Mouse (Mus musculus): ENCODE results near the gene Tln1. TPM values are rescaled to one million over a fixed set of nuclear protein-coding genes. Genes with fewer than 3 reads are reported as not detected.
"Not testable (repeated sequence)": the region's sequence is repeated elsewhere in the genome, so short reads cannot be mapped to it uniquely, and the experiment has no call there.

Gene Tln1
- polyA plus RNA-seq, 2 experiments: 30.1 to 39.7 TPM

DNA sequence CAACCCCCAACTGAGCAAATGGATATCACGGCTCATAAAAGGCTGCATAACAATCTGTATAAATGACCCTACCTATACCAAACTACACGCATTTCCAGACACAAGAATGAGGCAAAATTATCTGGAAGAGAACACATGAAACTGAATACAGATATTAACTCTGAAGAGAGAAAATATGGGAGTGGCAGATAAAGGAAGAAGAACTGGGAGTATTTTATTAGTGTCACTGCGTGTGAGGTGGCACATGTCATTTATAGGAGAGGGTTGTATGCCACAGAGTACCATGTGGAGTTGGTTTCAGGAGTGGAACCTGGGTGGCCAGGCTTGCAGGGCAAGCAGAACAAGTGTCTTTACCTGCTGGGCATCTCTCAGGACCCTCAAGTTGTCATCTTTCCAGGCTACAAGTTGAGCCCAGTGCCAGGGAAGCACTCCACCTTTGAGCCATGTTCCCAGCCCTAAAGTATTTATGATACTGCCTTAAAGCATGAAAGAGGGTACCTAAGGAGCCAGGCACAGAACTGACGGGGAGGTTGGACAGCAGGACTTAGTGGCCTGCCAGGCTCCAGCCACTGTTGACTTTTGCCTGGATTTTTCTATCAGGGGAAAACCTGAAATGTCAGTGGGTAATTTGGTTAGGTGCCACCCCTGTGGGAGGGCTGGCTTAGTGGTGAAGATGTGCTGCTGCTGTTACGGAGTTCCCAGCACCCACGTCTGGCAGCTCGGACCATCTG lies 36.3 kb upstream of the Tln1 start:
- H3K4me2 ChIP-seq (ENCODE audit: low read depth): peak overlapping the region; percentile 50
- H3K4me3 ChIP-seq (ENCODE audit: insufficient read depth in 1 of 2, low read depth in 2 of 2, low read length in 2 of 2): no peak overlapping the region
- H3K27me3 ChIP-seq (ENCODE audit: control insufficient read depth, insufficient read depth, low read length): no peaks in the 10 kb centered on the region
- TF ChIP-seq EP300 (IDR thresholded peaks at IDR 0.05; ENCODE audit: low read depth) (peak; percentile 18; the same call in 1 of the 2 replicates), CTCF (IDR thresholded peaks at IDR 0.05; ENCODE audit: low read depth) (no peak)
- H3K9me3 ChIP-seq (ENCODE audit: control insufficient read depth, low read length): no peaks in the 10 kb centered on the region
- H3K36me3 ChIP-seq (replicated peaks; ENCODE audit: control insufficient read depth, insufficient read depth, low read depth): no peaks in the 10 kb centered on the region
- peak overlapping the region; percentile 59 for H3K9ac ChIP-seq (replicated peaks)
- H3K4me1 ChIP-seq (replicated peaks; ENCODE audit: control insufficient read depth in 2 of 2, insufficient read depth in 2 of 2, low read length in 1 of 2): peaks cover 40 to 42% of the 10 kb centered on the region in 2 experiments
- peak overlapping the region; percentile 96 for H3K27ac ChIP-seq
- 41% methylated on average over 7 of the region's 7 CpGs for WGBS (ENCODE audit: insufficient replicate concordance)
- peak in 2 of 3 experiments; percentile 41 to 61 for DNase-seq (ENCODE audit: low read depth in 3 of 3, low spot score in 3 of 3)
- peak; percentile 77 for ATAC-seq (ENCODE audit: insufficient read depth)

DNA sequence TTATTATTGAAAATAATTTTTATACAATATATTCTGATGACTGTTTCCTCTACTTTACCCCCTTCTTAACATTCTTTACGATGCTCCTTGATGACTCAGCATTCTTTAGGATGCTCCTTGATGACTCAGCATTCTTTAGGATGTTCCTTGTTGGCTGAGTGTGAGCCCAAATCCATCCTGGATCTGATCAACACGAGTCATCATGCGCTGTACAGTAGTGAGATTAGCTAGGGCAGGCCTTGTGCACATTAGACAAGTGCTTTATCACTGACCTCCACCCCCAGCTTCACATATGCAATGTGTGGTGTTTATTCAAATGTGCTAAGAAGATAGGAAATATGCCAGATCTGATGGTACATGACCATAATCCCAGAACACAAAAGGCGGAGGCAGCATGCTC lies 35.7 kb upstream of the Tln1 start:
- peak; percentile 77 to 85 (median 81) for DNase-seq (ENCODE audit: low read depth in 3 of 3, low spot score in 3 of 3)

DNA sequence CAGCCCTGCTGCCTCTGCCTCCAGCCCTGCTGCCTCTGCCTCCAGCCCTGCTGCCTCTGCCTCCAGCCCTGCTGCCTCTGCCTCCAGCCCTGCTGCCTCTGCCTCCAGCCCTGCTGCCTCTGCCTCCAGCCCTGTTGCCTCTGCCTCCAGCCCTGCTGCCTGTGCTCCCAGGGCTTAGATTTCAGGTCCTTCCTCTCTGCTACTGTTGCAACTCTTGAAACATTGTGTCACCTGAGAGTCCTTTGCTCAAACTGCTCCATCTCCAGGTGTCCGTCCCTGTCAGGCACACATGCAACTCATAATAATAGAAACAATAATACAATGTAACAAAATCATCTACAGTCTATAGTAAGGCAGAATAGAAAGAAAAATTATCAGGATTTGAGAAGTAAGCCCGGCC lies 34.1 kb upstream of the Tln1 start:
- not testable (repeated sequence) for H3K27me3 ChIP-seq (ENCODE audit: control insufficient read depth, insufficient read depth, low read length); H3K9ac ChIP-seq (replicated peaks); DNase-seq (ENCODE audit: low read depth in 3 of 3, low spot score in 3 of 3); H3K4me2 ChIP-seq (ENCODE audit: low read depth); H3K36me3 ChIP-seq (replicated peaks; ENCODE audit: control insufficient read depth, insufficient read depth, low read depth); ATAC-seq (ENCODE audit: insufficient read depth); H3K27ac ChIP-seq; H3K9me3 ChIP-seq (ENCODE audit: control insufficient read depth, low read length); H3K4me3 ChIP-seq (ENCODE audit: insufficient read depth in 1 of 2, low read depth in 2 of 2, low read length in 2 of 2)
- 80% methylated on average over 2 of the region's 2 CpGs for WGBS (ENCODE audit: insufficient replicate concordance)
- H3K4me1 ChIP-seq (replicated peaks; ENCODE audit: control insufficient read depth in 2 of 2, insufficient read depth in 2 of 2, low read length in 1 of 2): peaks cover 37% of the 10 kb centered on the region in 2 experiments

More for the DNA sequence above, 35.7 kb upstream of the Tln1 start:
- H3K36me3 ChIP-seq (replicated peaks; ENCODE audit: control insufficient read depth, insufficient read depth, low read depth): no peaks in the 10 kb centered on the region
- H3K4me3 ChIP-seq (ENCODE audit: insufficient read depth in 1 of 2, low read depth in 2 of 2, low read length in 2 of 2): no peak overlapping the region
- TF ChIP-seq CTCF (IDR thresholded peaks at IDR 0.05; ENCODE audit: low read depth) (no peak), EP300 (IDR thresholded peaks at IDR 0.05; ENCODE audit: low read depth) (peak; percentile 97)
- H3K4me1 ChIP-seq (replicated peaks; ENCODE audit: control insufficient read depth in 2 of 2, insufficient read depth in 2 of 2, low read length in 1 of 2): peaks cover 37% of the 10 kb centered on the region in 2 experiments
- H3K9me3 ChIP-seq (ENCODE audit: control insufficient read depth, low read length): no peaks in the 10 kb centered on the region
- H3K27me3 ChIP-seq (ENCODE audit: control insufficient read depth, insufficient read depth, low read length): no peaks in the 10 kb centered on the region
- peak overlapping the region; percentile 50 for H3K4me2 ChIP-seq (ENCODE audit: low read depth)
- ATAC-seq (ENCODE audit: insufficient read depth): peak; percentile 97
- 18% methylated on average over 4 of the region's 4 CpGs for WGBS (ENCODE audit: insufficient replicate concordance)
- H3K27ac ChIP-seq: peak overlapping the region; percentile 96
- no peak overlapping the region; the same call in 1 of the 2 replicates for H3K9ac ChIP-seq (replicated peaks)

DNA sequence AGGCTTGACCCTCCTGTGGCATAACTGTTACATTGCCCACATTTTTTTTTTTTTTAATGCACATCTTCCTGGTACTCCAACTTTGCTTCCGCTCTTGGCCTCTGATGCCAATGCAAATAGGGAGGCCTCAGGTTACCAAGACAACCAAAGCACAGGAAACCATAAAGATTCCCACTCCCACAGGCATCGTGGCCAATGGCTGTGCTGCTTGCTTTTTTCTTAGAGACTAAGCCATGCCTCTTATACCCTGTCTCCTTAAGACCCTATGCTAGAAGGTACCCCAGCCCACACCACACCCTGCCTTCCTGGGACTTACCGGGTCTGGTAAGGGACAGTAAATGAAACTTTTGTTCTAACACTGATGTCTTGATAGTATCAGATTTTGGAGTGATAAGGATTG lies 31.0 kb upstream of the Tln1 start:
- Histone ChIP-seq H3K4me3 (ENCODE audit: insufficient read depth in 1 of 2, low read depth in 2 of 2, low read length in 2 of 2) (no peak overlapping the region), H3K36me3 (replicated peaks; ENCODE audit: control insufficient read depth, insufficient read depth, low read depth) (no peaks in the 10 kb centered on the region), H3K4me1 (replicated peaks; ENCODE audit: control insufficient read depth in 2 of 2, insufficient read depth in 2 of 2, low read length in 1 of 2) (peaks cover 19 to 20% of the 10 kb centered on the region in 2 experiments), H3K9me3 (ENCODE audit: control insufficient read depth, low read length) (no peaks in the 10 kb centered on the region), H3K9ac (replicated peaks) (no peak overlapping the region), H3K27me3 (ENCODE audit: control insufficient read depth, insufficient read depth, low read length) (no peaks in the 10 kb centered on the region), H3K4me2 (ENCODE audit: low read depth) (no peak overlapping the region), H3K27ac (no peak overlapping the region)
- no peak for DNase-seq (ENCODE audit: low read depth in 3 of 3, low spot score in 3 of 3)
- no peak for ATAC-seq (ENCODE audit: insufficient read depth)
- WGBS (ENCODE audit: insufficient replicate concordance): 48% methylated on average over 3 of the region's 3 CpGs
- TF ChIP-seq EP300 (IDR thresholded peaks at IDR 0.05; ENCODE audit: low read depth) (no peak), CTCF (IDR thresholded peaks at IDR 0.05; ENCODE audit: low read depth) (no peak)

DNA sequence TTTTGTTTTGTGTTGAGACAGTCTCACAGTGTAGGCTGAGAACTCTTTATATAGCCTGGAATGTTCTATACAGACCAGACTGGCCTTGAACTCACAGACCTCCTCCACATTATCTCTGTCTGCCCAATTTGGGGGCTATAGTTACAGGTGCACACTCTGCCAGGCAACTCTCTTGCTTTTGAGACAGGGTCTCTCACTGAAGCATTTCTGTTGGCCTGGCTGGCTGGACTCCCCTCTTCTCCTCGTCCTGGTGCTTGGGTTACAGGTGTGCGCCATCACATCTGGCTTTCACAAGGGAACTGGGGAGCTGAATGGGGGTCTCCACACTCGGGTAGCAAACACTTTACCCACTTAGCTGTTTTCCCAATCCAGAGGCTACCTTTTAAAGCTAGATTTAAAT lies 29.5 kb upstream of the Tln1 start:
- Histone ChIP-seq H3K9me3 (ENCODE audit: control insufficient read depth, low read length) (no peaks in the 10 kb centered on the region), H3K9ac (replicated peaks) (no peak overlapping the region), H3K4me1 (replicated peaks; ENCODE audit: control insufficient read depth in 2 of 2, insufficient read depth in 2 of 2, low read length in 1 of 2) (peaks cover 9 to 16% of the 10 kb centered on the region in 2 experiments), H3K36me3 (replicated peaks; ENCODE audit: control insufficient read depth, insufficient read depth, low read depth) (no peaks in the 10 kb centered on the region), H3K4me3 (ENCODE audit: insufficient read depth in 1 of 2, low read depth in 2 of 2, low read length in 2 of 2) (no peak overlapping the region), H3K27ac (no peak overlapping the region), H3K4me2 (ENCODE audit: low read depth) (no peak overlapping the region), H3K27me3 (ENCODE audit: control insufficient read depth, insufficient read depth, low read length) (no peaks in the 10 kb centered on the region)
- ATAC-seq (ENCODE audit: insufficient read depth) (no peak), DNase-seq (ENCODE audit: low read depth in 3 of 3, low spot score in 3 of 3) (no peak)
- no peak for TF ChIP-seq CTCF (IDR thresholded peaks at IDR 0.05; ENCODE audit: low read depth)
- no peak for TF ChIP-seq EP300 (IDR thresholded peaks at IDR 0.05; ENCODE audit: low read depth)
- 61% methylated on average over 3 of the region's 3 CpGs for WGBS (ENCODE audit: insufficient replicate concordance)

Data from liver, embryonic 14.5 days (tissue).